Mouse (Mus musculus): Measurements from ENCODE around the gene Pls1.

The Pls1 gene

DNA sequence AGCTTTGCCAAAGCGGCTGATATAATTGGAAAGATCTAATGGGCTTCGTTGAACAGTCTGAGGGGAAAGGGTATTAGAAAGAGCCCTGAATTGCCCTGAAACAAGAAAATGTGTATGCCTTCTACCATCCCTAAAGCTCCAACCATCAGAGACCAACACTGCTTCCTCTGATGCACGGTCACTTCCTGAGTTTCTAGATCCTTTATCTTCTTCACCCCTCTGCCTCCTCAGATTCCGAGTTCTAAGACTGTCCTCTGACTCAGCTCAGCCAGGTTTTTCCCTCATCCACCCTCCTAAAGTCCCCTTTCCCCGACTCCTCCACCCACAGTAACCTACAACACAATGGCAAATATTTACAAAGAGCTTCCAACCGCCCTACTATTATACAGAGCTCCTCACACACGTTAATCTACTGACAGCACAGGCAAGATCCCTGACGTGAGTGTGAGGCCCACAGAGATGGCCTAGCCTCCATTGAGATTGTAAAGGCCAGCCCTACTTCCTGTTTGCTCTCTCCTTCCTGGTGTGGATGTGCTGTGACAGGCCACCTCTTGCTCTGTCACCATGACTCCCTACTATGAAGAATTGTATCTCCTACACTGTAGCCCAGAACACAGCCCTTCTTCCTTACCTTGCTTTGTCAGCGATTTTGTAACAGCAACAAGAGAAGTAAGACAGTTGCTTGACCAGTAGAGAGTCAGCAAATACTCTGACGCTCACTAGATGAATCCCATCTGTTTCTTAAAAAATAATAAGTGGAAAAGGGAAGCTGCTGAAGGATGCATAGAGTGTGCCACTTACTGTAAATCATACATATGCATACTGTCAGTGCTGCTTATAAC is 43.3 kb downstream of the Pls1 start:
- no peak for DNase-seq

DNA sequence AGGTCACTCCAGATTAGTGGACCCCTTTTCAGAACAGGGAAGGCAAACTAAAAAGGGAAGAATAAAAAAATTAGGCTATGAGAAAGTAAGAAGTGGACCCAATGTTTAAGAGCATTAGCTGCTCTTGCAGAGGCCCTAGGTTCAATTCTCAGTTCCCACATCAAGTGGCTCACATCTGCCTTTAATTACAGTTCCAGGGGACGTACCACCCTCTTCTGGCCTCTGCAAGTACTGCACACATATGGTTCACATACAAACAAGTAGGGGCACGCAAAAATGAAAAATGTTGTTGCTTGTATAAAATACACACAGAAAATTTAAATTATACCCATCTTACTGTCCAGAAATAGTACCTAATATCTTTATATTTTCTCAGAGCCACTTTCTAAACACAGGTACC is 48.8 kb downstream of the Pls1 start:
- DNase-seq, result no peak

DNA sequence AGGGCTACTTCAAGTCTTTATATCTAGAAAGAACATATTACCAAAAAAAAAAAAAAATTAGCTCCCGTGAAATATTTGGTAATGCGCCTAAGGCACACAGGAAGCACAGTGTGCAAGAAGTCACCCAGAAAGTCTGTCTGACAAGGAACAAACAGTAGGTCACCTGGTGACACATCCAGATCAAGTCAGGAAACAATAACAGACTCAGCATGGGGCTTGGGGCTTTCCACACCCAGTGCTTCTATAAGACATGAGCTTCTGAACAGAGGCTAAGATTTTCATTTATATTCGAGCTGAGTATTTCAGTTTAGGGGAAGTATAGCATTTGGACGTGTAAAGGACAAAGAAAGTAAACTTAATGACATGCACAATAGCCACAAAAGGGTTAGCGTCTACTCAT is 49.3 kb downstream of the Pls1 start:
- DNase-seq, result no peak

DNA sequence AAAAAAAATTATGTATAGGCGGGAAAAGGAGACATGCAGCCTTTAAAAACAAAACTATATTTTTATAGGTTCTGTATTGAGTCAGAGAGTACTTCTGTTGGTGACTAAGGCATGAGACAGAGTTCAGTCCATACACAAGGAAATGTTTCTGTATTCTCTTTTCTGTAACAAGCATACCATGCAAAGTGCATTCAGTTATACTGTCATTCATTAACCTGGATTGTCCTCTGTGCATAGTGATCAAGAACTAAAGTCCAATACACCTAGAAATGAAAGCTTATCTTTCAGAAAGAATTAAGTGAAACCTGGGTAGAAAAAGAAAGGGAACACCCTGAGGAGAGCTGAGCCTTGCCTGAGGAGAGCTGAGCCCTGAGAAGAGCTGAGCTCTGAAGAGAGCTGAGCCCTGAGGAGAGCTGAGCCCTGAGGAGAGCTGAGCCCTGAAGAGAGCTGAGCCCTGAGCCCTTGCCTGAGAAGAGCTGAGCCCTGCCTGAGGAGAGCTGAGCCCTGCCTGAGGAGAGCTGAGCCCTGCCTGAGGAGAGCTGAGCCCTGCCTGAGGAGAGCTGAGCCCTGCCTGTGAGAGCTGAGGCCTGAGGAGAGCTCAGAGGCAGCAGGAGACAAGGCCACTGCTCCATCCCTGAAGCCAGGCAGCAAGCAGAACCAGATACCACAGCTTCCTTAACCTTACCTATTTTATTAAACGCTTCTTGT is 49.9 kb downstream of the Pls1 start:
- DNase-seq, result peak; percentile 30

DNA sequence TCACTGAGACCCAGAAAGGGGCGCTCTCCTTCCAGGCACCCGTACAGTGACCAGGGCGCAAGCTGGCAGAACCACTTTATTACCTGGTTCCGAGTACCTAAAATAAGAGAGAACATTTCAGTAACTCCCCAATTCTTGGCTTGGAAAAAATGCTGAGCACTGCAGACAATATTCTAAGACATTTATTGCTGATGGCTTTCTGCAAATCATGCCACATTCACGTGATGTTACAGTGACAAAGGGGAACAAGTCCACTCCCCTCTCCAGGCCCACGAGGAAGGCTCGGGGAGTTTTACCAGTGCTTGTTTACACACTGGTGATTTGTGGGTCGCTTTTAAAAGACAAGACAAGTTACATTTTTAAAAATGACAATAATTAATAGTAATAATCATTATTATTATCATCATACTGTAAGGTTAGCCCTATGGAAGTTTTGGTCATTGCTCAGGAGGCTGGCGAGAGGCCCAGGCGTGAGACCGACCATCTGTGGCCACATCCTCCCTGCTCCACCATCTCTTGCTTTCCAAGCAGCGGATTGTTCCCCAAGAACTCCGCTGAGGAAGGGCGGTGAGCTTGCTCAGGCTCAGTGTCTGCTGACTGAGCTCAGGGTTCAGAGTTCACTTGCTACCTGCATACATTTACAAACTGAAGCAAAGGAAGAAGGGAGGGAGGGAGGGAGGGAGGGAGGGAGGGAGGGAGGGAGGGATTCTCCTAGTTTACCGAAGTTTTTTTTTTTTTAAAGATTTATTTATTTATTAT is 50.9 kb downstream of the Pls1 start:
- peak; percentile 78 for DNase-seq

DNA sequence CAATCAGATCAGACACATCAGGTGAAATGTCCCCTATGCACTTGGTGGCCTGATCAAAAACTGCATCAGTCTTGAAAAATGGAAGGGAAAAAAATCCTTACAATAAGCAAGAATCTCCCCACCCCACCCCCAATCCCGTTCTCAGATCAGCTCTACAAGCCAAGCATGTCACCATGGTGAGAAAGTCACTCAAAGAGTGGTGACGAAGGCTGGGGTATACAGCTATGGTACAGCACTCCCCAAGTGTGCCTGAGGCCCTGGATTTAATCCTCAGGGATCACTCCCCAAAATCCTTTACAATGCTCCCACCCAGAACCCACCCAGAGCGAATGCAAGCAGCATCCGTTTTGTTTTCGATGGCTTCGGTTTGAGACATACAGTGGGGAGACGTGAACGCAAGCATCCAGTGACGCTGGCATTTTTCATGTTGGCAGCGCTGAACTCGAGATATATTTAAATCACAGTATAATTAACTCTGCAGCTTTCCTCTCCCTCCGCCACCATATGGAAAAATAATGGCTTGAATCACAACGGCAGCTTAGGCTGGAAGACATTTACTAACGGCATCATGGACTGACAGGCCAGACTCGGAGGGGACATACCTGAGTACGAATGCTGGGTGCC is 60.1 kb downstream of the Pls1 start:
- no peak for DNase-seq

DNA sequence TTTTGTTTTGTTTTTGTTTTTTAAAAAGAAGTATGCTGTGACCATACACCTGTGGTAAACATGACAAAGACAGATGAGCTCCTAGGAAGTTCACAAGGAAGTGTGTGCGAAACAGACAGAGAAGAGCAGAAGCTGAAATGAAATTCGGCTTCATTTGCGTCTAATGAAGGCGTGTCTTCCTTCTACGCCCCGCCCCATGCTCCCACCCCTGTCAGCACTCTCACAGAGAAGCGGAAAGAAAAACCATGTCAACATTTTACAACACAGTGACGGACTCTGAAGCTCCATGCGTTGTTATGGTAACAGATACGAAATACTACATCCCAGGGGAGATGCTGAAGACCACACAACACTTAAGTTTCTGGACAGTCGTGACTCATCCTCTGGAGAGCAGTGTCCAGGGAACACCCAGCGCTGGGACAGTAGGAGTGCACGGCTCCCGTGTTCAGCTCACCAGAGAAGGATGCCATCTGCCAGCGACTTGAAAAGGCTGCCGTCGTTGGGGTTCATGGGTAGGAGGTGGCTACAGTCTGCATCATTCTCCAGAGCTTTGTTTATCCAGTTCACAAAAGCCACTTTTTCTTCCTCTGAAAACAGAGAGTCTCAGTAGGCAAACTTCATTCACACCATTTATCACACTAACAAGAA is 61.3 kb downstream of the Pls1 start:
- DNase-seq, result no peak

DNA sequence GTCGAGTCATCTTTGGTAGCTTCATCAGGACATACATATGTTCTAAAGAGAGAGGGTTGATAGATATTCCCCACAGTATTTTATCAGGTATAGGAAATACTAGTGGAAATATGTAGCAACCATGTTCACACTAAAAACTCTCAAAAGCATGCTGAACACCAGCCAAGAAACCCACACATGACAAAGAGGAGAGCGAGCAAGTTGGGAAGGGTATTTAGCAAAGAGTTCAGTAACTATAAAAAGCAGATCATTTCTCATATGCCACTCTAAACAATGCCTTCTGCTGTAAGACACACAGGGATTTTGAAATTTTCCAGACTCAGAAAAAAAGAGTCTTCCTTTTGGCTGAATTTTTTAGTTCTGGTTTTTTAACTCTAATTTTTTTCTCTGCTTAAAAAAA is 73.4 kb downstream of the Pls1 start:
- no peak for DNase-seq

DNA sequence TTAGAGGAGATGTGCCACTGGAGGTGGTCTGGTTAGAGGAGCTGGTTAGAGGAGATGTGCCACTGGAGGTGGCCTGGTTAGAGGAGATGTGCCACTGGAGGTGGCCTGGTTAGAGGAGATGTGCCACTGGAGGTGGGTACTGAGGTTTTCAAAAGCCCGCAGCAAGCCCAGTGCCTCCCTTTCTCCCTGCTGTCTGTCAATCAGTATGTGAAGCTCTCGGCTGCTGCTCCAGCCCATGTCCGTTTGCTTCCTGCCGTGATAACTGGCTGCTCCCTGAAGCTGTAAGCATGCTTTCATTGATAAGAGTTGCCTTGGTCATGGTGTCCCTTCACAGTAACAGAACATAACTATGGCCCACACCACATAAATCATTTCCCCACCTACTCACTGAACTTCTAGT is 81.9 kb downstream of the Pls1 start:
- DNase-seq, result no peak

DNA sequence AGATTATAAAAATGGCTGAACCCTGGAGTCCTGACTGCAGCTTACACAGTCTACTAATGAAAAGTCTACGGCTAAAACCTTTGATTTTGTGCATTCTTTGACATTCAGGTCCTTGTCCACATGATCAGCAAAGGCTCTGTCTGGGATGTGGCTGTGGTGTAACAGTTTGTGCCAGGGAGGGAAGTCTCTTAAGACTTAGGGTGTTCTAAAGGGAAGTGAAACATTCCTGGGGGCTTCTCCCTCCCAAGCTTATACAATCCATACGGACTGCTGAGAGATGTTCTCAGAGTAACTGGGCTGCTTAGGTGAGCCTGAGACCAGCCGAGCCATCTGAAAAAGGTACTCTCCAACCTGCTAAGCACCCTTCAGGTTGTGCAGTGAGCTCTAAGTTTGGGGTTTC is 82.9 kb downstream of the Pls1 start:
- DNase-seq, result no peak

DNA sequence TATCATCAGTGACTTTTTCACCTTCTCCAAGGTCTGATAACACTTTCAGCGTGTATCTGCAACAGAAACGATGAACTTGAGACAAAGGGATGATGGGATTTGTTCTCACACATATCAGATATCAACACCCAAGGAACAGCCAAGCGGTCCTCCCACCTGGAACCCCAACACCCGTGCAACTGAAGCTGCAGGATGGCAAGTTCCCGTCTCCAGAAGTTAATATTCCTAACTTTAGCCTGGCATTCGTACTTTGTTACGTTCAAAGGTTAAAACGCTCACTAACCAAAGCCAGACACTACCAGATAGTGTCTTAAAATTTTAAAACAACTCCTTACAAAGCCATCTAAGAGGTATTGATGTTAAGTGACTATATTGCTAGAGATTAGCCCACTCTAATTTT is 83.7 kb downstream of the Pls1 start:
- DNase-seq, result peak; percentile 39

DNA sequence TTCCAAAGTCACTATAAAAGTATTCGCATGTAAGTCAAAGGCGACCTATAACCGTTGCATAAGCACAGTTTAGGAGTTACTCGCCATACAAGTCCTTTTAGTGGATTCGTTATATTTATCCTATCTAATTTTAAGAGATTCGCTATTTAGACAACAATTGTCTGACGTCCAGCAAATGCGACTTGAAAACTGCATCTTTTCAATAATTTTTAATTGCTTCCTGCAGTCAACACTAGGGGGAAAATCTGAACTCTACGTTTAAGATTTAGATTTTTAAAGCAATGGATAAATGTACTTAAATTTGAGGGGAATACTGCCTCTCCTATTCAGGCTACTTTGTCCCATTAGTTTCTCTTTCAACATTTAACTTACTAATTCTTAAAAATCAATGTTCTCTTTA is 94.4 kb downstream of the Pls1 start:
- no peak for DNase-seq

DNA sequence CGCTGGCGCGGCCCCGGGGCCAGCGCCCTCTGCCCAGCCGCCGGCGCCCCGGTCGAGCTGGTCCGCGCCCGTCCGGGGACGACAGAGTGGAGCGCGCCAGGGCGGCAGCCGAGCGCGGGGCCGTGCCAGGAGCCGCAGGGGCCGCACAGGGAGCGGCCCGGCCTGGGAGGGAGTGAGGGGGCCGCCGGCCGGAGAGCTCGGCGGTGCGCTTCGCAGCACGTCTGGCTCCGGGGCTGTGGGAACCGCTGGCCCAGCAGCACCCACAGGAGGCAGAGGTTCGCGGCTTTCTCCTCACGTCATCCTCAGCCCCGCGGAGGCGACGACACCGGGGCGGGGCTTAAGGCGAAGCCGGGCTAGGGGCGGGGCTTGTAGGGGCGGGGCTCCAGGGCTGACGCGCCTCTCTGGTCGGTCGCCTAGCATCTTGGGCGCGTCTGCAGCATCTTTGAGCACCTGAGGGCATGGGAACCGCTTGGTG is 95.0 kb downstream of the Pls1 start, which contains the start of gene Trpc1:
Gene Trpc1 (minus strand): TSS at position 339 of the 475 bp plus-strand sequence.
- peak; percentile 89 for DNase-seq

DNA sequence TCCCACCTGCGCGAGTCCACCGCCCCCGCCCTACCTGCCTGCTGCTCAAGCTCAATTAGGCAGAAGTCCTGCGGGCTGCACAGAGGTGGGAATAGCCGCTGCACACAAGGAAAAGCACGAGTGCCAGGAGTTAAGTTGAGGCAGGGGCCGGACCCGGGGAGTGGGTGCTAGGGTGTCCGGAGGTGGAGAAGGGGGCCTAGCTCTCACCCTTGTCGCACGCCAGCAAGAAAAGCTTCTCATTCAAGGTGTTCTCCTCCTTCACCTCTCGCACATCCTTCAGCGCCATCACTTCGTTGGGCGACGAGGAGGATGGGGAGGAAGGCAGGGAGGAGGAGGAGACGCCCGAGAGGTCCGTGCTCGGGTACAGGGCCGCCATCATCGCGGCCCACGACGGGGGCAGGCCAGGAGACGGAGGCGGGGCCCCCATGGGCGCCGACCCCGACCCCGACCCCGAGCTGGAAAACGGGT is 95.6 kb downstream of the Pls1 start:
- DNase-seq, result peak; percentile 20

DNA sequence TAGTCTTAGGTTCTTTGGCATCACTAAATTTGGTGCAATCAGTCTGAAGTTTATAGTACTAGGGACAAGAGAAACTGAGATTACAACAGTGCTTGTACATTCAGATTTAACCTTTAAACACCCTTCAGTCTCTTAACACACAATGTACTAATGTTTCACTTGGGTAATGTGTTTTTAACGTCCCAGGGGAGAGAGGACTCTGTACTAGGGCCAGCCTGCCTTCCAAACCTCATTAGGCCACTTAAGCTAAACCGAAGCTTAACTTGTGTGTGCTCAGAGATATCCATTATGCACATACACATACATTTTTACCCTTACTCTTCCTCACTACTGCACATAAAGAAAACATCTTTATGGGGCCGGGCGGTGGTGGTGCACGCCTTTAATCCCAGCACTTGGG is 97.8 kb downstream of the Pls1 start:
- peak; percentile 20 for DNase-seq

DNA sequence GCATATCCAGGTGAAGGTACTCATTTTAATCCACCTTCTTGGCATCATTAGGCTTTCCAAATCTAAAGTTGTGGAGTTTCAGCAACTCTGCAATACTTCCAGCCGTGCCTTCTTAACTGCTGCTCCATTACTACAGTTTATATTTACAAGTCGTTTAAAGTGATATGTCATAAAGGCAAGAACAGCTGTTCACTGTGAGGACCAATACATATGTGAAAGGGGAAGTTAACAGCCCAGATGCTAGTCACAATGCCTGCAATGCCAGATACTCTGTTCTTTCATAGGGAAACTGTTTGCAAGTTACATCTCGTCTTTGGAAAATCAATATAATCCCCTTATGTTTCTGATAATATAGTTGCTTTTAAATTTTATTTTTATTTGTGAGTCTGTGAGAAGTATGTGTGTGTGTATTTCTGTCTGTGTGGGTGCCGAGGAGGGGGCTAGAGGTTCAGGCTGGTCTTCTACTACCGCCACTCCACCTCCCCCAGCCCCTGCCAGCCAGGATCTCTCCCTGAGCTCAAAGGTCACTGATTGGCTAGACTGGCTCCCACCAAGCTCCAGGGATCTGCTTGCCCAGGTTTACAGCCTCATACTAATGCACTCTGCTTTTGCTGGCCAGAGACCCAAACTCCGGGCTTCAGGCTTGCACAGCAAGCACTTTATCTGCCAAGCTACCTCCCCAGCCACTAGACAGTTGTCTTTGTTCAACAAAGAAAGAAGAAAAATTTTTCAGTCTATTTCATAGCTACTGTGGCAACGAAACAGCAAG is 100.1 kb downstream of the Pls1 start:
- peak; percentile 24 for DNase-seq

DNA sequence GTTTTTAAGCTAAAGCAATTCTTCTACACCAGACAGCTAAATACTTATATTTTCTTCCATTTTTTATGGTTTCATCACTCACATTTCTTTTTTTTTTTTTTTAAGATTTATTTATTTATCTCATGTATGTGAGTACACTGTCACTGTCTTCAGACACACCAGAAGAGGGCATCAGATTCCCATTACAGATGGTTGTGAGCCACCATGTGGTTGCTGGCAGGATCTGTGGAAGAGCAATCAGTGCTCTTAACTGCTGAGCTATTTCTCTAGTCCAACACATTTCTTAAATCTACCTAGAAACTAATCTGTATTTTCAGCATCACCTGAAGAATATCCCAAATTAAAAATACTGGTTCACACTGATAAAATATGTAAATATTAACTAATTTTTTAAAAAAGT is 108.9 kb downstream of the Pls1 start:
- no peak for DNase-seq

DNA sequence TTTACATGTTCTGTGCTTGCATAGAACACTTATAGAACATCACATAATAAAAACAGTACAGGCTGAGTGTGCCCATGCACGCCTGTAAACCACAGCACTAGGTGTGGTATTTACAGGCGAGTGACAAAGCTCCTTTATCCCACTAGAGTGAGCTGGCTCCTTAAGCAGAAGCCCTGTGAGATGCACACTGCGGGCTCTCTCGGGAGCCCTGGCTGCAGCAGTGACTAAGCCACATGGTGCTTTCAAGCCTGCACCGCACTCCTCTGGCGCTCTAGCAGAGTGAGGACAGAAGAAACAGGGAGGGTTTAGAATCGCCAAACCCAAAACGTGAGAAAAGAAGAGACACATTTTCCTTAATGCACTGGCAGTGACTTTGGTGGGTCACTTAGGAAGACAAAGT is 132.5 kb downstream of the Pls1 start:
- no peak for DNase-seq

DNA sequence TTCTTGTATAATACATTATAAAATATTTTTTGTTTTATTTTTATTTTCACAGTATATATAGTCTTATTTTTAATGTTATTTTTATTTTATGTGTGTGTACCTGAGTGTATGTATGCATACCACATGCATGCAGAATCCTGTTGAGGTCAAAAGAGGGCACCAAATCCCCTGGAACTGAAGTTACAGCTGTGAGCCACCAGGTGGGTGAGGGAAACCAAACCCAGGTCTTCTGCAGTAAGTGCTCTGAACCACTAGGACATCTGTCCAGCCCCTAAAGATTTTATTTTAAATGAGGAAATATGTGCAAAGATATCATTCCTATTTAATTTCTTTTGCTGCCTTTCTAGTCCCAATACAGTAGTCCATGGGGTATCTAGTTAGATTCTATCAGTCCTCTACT is 136.2 kb downstream of the Pls1 start:
- no peak for DNase-seq

DNA sequence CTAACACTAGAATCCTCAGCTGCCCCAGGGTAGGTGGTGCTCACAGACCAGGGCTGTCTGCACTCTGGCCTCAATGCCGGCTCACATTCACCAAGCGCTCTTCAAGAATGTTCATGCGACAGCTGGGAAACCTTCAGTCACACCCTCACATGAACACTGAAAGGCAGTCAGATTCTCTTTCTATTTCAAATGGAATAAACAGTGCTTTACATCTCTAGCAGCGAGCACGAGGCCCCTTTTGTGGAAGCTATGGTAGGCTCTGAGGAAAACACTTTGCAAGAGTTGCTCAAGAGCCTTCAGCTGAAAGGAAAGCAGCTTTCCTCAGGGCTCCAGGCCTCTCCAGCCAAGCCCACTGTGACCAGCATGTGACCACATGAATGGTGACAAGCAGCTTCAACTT is 139.7 kb downstream of the Pls1 start:
- DNase-seq, result no peak

DNA sequence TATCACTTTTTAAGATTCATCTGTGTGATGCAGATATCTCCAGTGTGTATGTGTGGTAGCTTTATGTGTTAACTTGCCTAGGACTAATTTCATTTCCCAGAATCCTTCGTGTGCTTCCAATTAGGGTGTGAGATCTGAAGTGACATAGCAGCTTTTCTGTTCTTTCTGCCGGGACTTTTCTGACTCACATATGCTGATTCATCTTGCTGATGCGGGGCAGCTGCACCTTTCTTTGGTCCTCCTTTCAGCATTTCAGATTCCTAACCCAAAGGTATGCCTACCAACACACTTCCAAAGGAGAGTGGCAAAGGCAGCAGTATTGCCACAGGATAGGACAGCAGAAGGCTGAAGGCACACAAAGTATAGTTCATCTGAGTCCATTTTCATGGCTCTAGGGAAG is 141.0 kb downstream of the Pls1 start:
- no peak for DNase-seq
